Mouse (Mus musculus) lung, postnatal 0 days (tissue): ENCODE results near the gene Nalcn.

ENCODE experiments used
- CTCF ChIP-seq: IDR thresholded peaks from 2 replicates; pipeline ENCODE4 v1.5.1; 2016; ENCODE audit warnings: antibody characterized with exemption, mild to moderate bottlenecking
- EP300 ChIP-seq: IDR thresholded peaks from 2 replicates; pipeline ENCODE4 v1.6.1; 2016; ENCODE audit warnings: antibody characterized with exemption, mild to moderate bottlenecking, control low read depth

- TF ChIP-seq EP300 (no peak), CTCF (no peak)
Measured at GRCm38 (mm10) chr14:123513376-123514141, 113.4 kb downstream of the Nalcn start.
